Mouse (Mus musculus): ENCODE measurements around the gene Rrm1.

- TF ChIP-seq CTCF (IDR thresholded peaks at IDR 0.05; ENCODE audit: low read depth) (peak; percentile 95), EP300 (optimal IDR thresholded peaks at IDR 0.05) (no peak)
Measured at GRCm38 (mm10) chr7:102417398-102417797, 24.1 kb upstream of the Rrm1 start.
